29 mouse cellular contexts compared by ENCODE assay signal in genomic region chr6:136883431-136883915, GRCm38 (mm10). TPM values are rescaled to one million over a fixed set of nuclear protein-coding genes. Genes with fewer than 3 reads are reported as not detected.
DNase-seq lines count a peak whose midpoint lies in the region; ATAC-seq and TF ChIP-seq lines count a peak whose summit lies in the region.
"Had no signal": no experiment of that assay in that cellular context is flagged by ENCODE, and none has a peak within 500 bp of the region (broad histone marks: within the 10 kb centered on the region; RNA-seq: fewer than 3 reads in every experiment).

No protein-coding gene starts in this region.

- H3K27me3 ChIP-seq in kidney, embryonic 15.5 days: no peaks in the 10 kb centered on the region
- H3K27me3 ChIP-seq in lung, embryonic 16.5 days (ENCODE audit: control insufficient read depth, insufficient read depth, low read depth, low read length): no peaks in the 10 kb centered on the region
- H3K27me3 ChIP-seq in forebrain, embryonic 11.5 days (ENCODE audit: control insufficient read depth, insufficient read depth, low read length): no peaks in the 10 kb centered on the region
- H3K27me3 ChIP-seq: embryonic facial prominence, embryonic 15.5 days; forebrain, embryonic 15.5 days; heart, embryonic 13.5 days; hindbrain, embryonic 13.5 days; midbrain, embryonic 13.5 days had no signal

- intact Hi-C loops in gastrocnemius, adult 2 months (cut with DNase I): no loop called here

- TF ChIP-seq CTCF in gastrocnemius, adult 2 months (IDR thresholded peaks at IDR 0.05): no peak
- no peak for TF ChIP-seq CTCF in lung, adult 2 months (IDR thresholded peaks at IDR 0.05; ENCODE audit: insufficient read depth, low read length)

- ATAC-seq in kidney, embryonic 15.5 days (replicated peaks; ENCODE audit: low FRiP score): no peak; the same call in 1 of the 2 replicates
- ATAC-seq in lung, embryonic 16.5 days (ENCODE audit: low read depth): no peak
- no peak for ATAC-seq in forebrain, embryonic 11.5 days (replicated peaks; ENCODE audit: low FRiP score)
- ATAC-seq: CD4-positive, CD25-positive, alpha-beta regulatory T cell, adult 4 months; forebrain, embryonic 15.5 days; liver, postnatal 0 days; midbrain, embryonic 13.5 days had no signal

- no peak overlapping the region for H3K4me3 ChIP-seq in gastrocnemius, adult 2 months
- H3K4me3 ChIP-seq in kidney, embryonic 15.5 days (replicated peaks): no peak overlapping the region
- H3K4me3 ChIP-seq in lung, embryonic 16.5 days (ENCODE audit: low read length): no peak overlapping the region
- H3K4me3 ChIP-seq in lung, adult 2 months (replicated peaks; ENCODE audit: extremely low read depth, low read depth, low read length): no peak overlapping the region
- no peak overlapping the region for H3K4me3 ChIP-seq in forebrain, embryonic 11.5 days (ENCODE audit: low read depth, low read length)
- H3K4me3 ChIP-seq: embryonic facial prominence, embryonic 15.5 days; forebrain, embryonic 15.5 days; heart, embryonic 13.5 days; hindbrain, embryonic 13.5 days; layer of hippocampus, adult 2 months; megakaryocyte, embryonic 14.5 days; midbrain, embryonic 13.5 days had no signal

- H3K4me2 ChIP-seq in kidney, embryonic 15.5 days: no peak overlapping the region
- H3K4me2 ChIP-seq in lung, embryonic 16.5 days (ENCODE audit: low read depth, low read length): no peak overlapping the region
- H3K4me2 ChIP-seq in forebrain, embryonic 11.5 days (ENCODE audit: low read depth, low read length, severe bottlenecking): no peak overlapping the region
- H3K4me2 ChIP-seq: embryonic facial prominence, embryonic 15.5 days; forebrain, embryonic 15.5 days; heart, embryonic 13.5 days; hindbrain, embryonic 13.5 days; liver, embryonic 11.5 days; midbrain, embryonic 13.5 days had no signal

- no peak overlapping the region for H3K27ac ChIP-seq in gastrocnemius, adult 2 months
- H3K27ac ChIP-seq in kidney, embryonic 15.5 days: peak overlapping the region; percentile 41; the same call in 1 of the 2 replicates
- peak overlapping the region; percentile 29; the same call in 1 of the 2 replicates for H3K27ac ChIP-seq in lung, embryonic 16.5 days (ENCODE audit: low read length)
- H3K27ac ChIP-seq in forebrain, embryonic 11.5 days (ENCODE audit: low read depth, low read length): no peak overlapping the region
- H3K27ac ChIP-seq: embryonic facial prominence, embryonic 15.5 days; forebrain, embryonic 15.5 days; heart, embryonic 13.5 days; hindbrain, embryonic 13.5 days; kidney, postnatal 0 days; layer of hippocampus, adult 2 months; midbrain, embryonic 13.5 days had no signal

- TF ChIP-seq POLR2A in lung, adult 2 months (IDR thresholded peaks at IDR 0.05; ENCODE audit: borderline replicate concordance, extremely low read depth, low read depth, low read length): no peak

- WGBS in kidney, embryonic 15.5 days: 75% methylated on average over 3 of the region's 3 CpGs
- WGBS in lung, embryonic 16.5 days: 75% methylated on average over 3 of the region's 3 CpGs
- WGBS in lung, adult 2 months: 61% methylated on average over 3 of the region's 3 CpGs
- WGBS in forebrain, embryonic 11.5 days: 84% methylated on average over 3 of the region's 3 CpGs

- peaks cover 21% of the 10 kb centered on the region for H3K4me1 ChIP-seq in kidney, embryonic 15.5 days
- peaks cover 19% of the 10 kb centered on the region for H3K4me1 ChIP-seq in lung, embryonic 16.5 days (replicated peaks; ENCODE audit: control insufficient read depth, insufficient read depth, low read length)
- peaks cover 5% of the 10 kb centered on the region; the same call in 1 of the 2 replicates for H3K4me1 ChIP-seq in lung, adult 2 months (ENCODE audit: control insufficient read depth, insufficient read depth, low read length)
- H3K4me1 ChIP-seq in forebrain, embryonic 11.5 days (replicated peaks; ENCODE audit: control insufficient read depth, insufficient read depth, low read length): no peaks in the 10 kb centered on the region
- H3K4me1 ChIP-seq: forebrain, embryonic 15.5 days; hindbrain, embryonic 13.5 days; midbrain, embryonic 13.5 days had no signal

- H3K36me3 ChIP-seq in kidney, embryonic 15.5 days: no peaks in the 10 kb centered on the region
- no peaks in the 10 kb centered on the region for H3K36me3 ChIP-seq in lung, embryonic 16.5 days (ENCODE audit: control insufficient read depth, insufficient read depth, low read length)
- H3K36me3 ChIP-seq in forebrain, embryonic 11.5 days (ENCODE audit: control insufficient read depth, insufficient read depth, low read length): no peaks in the 10 kb centered on the region
- H3K36me3 ChIP-seq: embryonic facial prominence, embryonic 15.5 days; forebrain, embryonic 15.5 days; heart, embryonic 13.5 days; hindbrain, embryonic 13.5 days; midbrain, embryonic 13.5 days had no signal

- no peaks in the 10 kb centered on the region for H3K9me3 ChIP-seq in kidney, embryonic 15.5 days (replicated peaks)
- no peaks in the 10 kb centered on the region for H3K9me3 ChIP-seq in lung, embryonic 16.5 days (ENCODE audit: control insufficient read depth, low read length)
- no peaks in the 10 kb centered on the region for H3K9me3 ChIP-seq in forebrain, embryonic 11.5 days (ENCODE audit: control insufficient read depth, low read length)
- H3K9me3 ChIP-seq: embryonic facial prominence, embryonic 15.5 days; forebrain, embryonic 15.5 days; heart, embryonic 13.5 days; hindbrain, embryonic 13.5 days; megakaryocyte, embryonic 14.5 days; midbrain, embryonic 13.5 days had no signal

- DNase-seq in gastrocnemius, adult 2 months: peak; percentile 30
- no peak for DNase-seq in gastrocnemius, postnatal 4 days (ENCODE audit: low spot score in 2 of 2)
- no peak for DNase-seq in kidney, adult 9 months
- DNase-seq in lung, adult 2 months: no peak
- peak; percentile 69 to 76 for DNase-seq in kidney, postnatal 4 days
- DNase-seq in forebrain, embryonic 11.5 days (ENCODE audit: low spot score): no peak
- DNase-seq: adrenal gland, postnatal 25 days; cerebellum, adult 8-10 months; cerebellum, postnatal 36 days; embryo, embryonic 11 days; liver, postnatal 0 days; thymus, postnatal 14 days had no signal

- no peak overlapping the region for H3K9ac ChIP-seq in kidney, embryonic 15.5 days
- no peak overlapping the region for H3K9ac ChIP-seq in lung, embryonic 16.5 days (ENCODE audit: low read length)
- no peak overlapping the region for H3K9ac ChIP-seq in forebrain, embryonic 11.5 days (ENCODE audit: low read length)
- H3K9ac ChIP-seq: embryonic facial prominence, embryonic 15.5 days; forebrain, embryonic 15.5 days; heart, embryonic 13.5 days; hindbrain, embryonic 13.5 days; liver, postnatal 0 days; midbrain, embryonic 13.5 days had no signal

RNA-seq across cellular contexts. Expression of gene Mgp, which starts 7.8 kb away (rescaled TPM):
- 100 to 1,000 TPM in 1 of 2 experiments, 10 to 100 TPM in 1; 52.8 to 161 TPM for total RNA-seq in gastrocnemius, adult 2 months (2021)
- total RNA-seq in gastrocnemius, postnatal 4 days (2021): 100 to 1,000 TPM in 1 of 2 experiments, 10 to 100 TPM in 1; 73.6 to 120 TPM
- polyA plus RNA-seq in kidney, embryonic 15.5 days (2015; fragmentation: Nextera tagmentation; extraction: Ambion mirVana): 210 and 216 TPM in 2 replicates
- polyA plus RNA-seq in lung, embryonic 16.5 days (2015; fragmentation: Nextera tagmentation; extraction: Ambion mirVana): 1,118 and 1,160 TPM in 2 replicates
- 3,073 and 5,313 TPM in 2 replicates for polyA plus RNA-seq in lung, adult 2 months (2012; rRNA removed)
- 1.9 and 2.2 TPM in 2 replicates for polyA plus RNA-seq in forebrain, embryonic 11.5 days (2014; fragmentation: Nextera tagmentation; extraction: Ambion mirVana)
- polyA plus RNA-seq: CD4-positive, CD25-positive, alpha-beta regulatory T cell, adult 4 months had no signal

RNA-seq across cellular contexts. Expression of gene Art4, which starts 25.9 kb away (rescaled TPM):
- total RNA-seq in gastrocnemius, adult 2 months (2021): under 1 TPM; 0.10 to 0.11 TPM
- 1 to 10 TPM in 1 of 2 experiments, under 1 TPM in 1; 0.41 to 1.0 TPM for total RNA-seq in gastrocnemius, postnatal 4 days (2021)
- polyA plus RNA-seq in kidney, embryonic 15.5 days (2015; fragmentation: Nextera tagmentation; extraction: Ambion mirVana): 5.2 and 5.9 TPM in 2 replicates
- 7.1 and 7.8 TPM in 2 replicates for polyA plus RNA-seq in lung, embryonic 16.5 days (2015; fragmentation: Nextera tagmentation; extraction: Ambion mirVana)
- polyA plus RNA-seq in lung, adult 2 months (2012; rRNA removed): 10.3 TPM in 2 replicates
- 0.61 and 0.99 TPM in 2 replicates for polyA plus RNA-seq in forebrain, embryonic 11.5 days (2014; fragmentation: Nextera tagmentation; extraction: Ambion mirVana)
- total RNA-seq: layer of hippocampus, adult 2 months; layer of hippocampus, postnatal 25 days had no signal

RNA-seq across cellular contexts. Expression of gene Erp27, which starts 38.5 kb away (rescaled TPM):
- total RNA-seq in gastrocnemius, adult 2 months (2021): under 1 TPM in 1 of 2 experiments, not detected in 1; 0.20 TPM
- total RNA-seq in gastrocnemius, postnatal 4 days (2021): not detected
- polyA plus RNA-seq in kidney, embryonic 15.5 days (2015; fragmentation: Nextera tagmentation; extraction: Ambion mirVana): 0.23 and 0.38 TPM in 2 replicates
- 0.35 and 0.97 TPM in 2 replicates for polyA plus RNA-seq in lung, embryonic 16.5 days (2015; fragmentation: Nextera tagmentation; extraction: Ambion mirVana)
- 0.26 TPM in 1 of 2 replicates, not detected in the other for polyA plus RNA-seq in lung, adult 2 months (2012; rRNA removed)
- not detected in 2 replicates for polyA plus RNA-seq in forebrain, embryonic 11.5 days (2014; fragmentation: Nextera tagmentation; extraction: Ambion mirVana)
- total RNA-seq: adrenal gland, postnatal 25 days; heart, adult 18-20 months; heart, postnatal 25 days had no signal
- polyA plus RNA-seq: hindbrain, embryonic 13.5 days; midbrain, embryonic 13.5 days had no signal

RNA-seq across cellular contexts. Expression of gene Pde6h, which starts 40.2 kb away (rescaled TPM):
- not detected for total RNA-seq in gastrocnemius, adult 2 months (2021)
- total RNA-seq in gastrocnemius, postnatal 4 days (2021): not detected
- polyA plus RNA-seq in kidney, embryonic 15.5 days (2015; fragmentation: Nextera tagmentation; extraction: Ambion mirVana): 0.26 and 0.40 TPM in 2 replicates
- 0.20 TPM in 1 of 2 replicates, not detected in the other for polyA plus RNA-seq in lung, embryonic 16.5 days (2015; fragmentation: Nextera tagmentation; extraction: Ambion mirVana)
- 0.02 and 0.20 TPM in 2 replicates for polyA plus RNA-seq in lung, adult 2 months (2012; rRNA removed)
- polyA plus RNA-seq in forebrain, embryonic 11.5 days (2014; fragmentation: Nextera tagmentation; extraction: Ambion mirVana): not detected in 2 replicates
- total RNA-seq: heart, adult 18-20 months; heart, postnatal 25 days had no signal
- polyA plus RNA-seq: embryonic facial prominence, embryonic 15.5 days; forebrain, embryonic 15.5 days; heart, embryonic 13.5 days; hindbrain, embryonic 13.5 days; limb, embryonic 11.5 days; liver, embryonic 11.5 days; midbrain, embryonic 13.5 days; neural tube, embryonic 11.5 days had no signal

RNA-seq across cellular contexts. Expression of gene Smco3, which starts 48.2 kb away (rescaled TPM):
- not detected for total RNA-seq in gastrocnemius, adult 2 months (2021)
- total RNA-seq in gastrocnemius, postnatal 4 days (2021): 1 to 10 TPM; 1.2 to 1.6 TPM
- 1.7 and 2.3 TPM in 2 replicates for polyA plus RNA-seq in kidney, embryonic 15.5 days (2015; fragmentation: Nextera tagmentation; extraction: Ambion mirVana)
- 3.3 and 3.5 TPM in 2 replicates for polyA plus RNA-seq in lung, embryonic 16.5 days (2015; fragmentation: Nextera tagmentation; extraction: Ambion mirVana)
- 0.05 TPM in 1 of 2 replicates, not detected in the other for polyA plus RNA-seq in lung, adult 2 months (2012; rRNA removed)
- polyA plus RNA-seq in forebrain, embryonic 11.5 days (2014; fragmentation: Nextera tagmentation; extraction: Ambion mirVana): 0.44 TPM in 1 of 2 replicates, not detected in the other
- total RNA-seq: heart, adult 18-20 months; heart, postnatal 25 days had no signal
- polyA plus RNA-seq: CD4-positive, CD25-positive, alpha-beta regulatory T cell, adult 4 months; forebrain, embryonic 15.5 days; limb, embryonic 11.5 days; liver, embryonic 11.5 days; liver, postnatal 0 days had no signal

Comparison
In these comparisons a context has a peak if more than half of its experiments do, and no peak if none do; other contexts are left out.
1. DNase-seq: peak in gastrocnemius, adult 2 months (single experiment) and kidney, postnatal 4 days (2 of 2); none in gastrocnemius, postnatal 4 days (0 of 2), kidney, adult 9 months (single experiment), lung, adult 2 months (single experiment) and forebrain, embryonic 11.5 days (single experiment).
2. H3K27ac ChIP-seq: peak in kidney, embryonic 15.5 days (single experiment) and lung, embryonic 16.5 days (single experiment); none in gastrocnemius, adult 2 months (single experiment) and forebrain, embryonic 11.5 days (single experiment).
3. RNA of gene Mgp, which starts 7.8 kb away (polyA plus RNA-seq): 3,073 to 5,313 TPM in lung, adult 2 months, 1,118 to 1,160 TPM in lung, embryonic 16.5 days and 210 to 216 TPM in kidney, embryonic 15.5 days; 1.9 to 2.2 TPM in forebrain, embryonic 11.5 days; every median in the first group is over 10 times any median in the second.